Mouse (Mus musculus): ENCODE measurements at regions not wholly inside any gene's neighbourhood (a gene's known extent, or its start where the extent isn't known, plus 50 kb on each side); places are given as distances from the start of the nearest gene placed in this dataset.
A peak's percentile ranks its signal among the peaks of the same experiment; 100 is the strongest.
"Not testable (repeated sequence)": the region's sequence is repeated elsewhere in the genome, so short reads cannot be mapped to it uniquely, and the experiment has no call there.

DNA sequence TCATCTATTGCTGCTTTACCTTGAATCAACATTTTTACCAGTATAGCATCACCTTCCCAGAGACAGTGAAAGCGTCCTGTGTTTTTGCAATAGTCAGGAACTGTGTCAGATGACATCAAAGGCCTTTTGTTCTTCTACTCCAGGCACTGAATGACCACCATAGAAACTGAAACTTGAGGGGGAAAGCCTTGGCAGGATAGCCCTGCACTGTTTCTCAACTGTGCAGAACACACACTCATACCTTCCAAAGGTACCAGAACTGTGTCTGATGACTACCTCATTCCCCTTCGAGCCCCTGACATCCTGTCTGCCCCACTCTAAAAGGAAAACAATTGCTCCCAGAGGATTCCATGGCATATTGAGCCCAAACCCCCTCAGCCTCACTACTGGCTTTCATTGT, 134.3 kb downstream of the Tomm20 start:
- DNase-seq (ENCODE audit: low spot score in 2 of 2) = not testable (repeated sequence)

DNA sequence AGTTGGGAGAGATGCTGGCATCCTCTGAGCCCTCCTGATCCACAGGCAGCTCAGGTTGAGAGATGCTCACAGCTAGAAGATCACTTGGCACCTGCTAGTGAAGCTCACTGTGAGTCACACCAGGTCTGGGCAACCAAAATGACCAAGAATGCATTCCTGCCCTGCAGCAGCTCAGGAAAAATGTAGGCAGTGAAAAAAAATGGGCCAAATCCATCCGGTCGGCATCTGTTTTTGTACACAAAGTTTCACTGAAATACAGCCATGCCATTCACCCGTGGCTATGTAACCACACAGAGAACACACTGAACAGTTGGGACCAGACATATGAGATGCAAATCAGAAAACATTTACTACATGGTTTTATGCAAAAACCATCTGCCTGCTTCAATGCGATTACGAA, 135.1 kb downstream of the Tomm20 start:
- no peak for DNase-seq (ENCODE audit: low spot score in 2 of 2)

DNA sequence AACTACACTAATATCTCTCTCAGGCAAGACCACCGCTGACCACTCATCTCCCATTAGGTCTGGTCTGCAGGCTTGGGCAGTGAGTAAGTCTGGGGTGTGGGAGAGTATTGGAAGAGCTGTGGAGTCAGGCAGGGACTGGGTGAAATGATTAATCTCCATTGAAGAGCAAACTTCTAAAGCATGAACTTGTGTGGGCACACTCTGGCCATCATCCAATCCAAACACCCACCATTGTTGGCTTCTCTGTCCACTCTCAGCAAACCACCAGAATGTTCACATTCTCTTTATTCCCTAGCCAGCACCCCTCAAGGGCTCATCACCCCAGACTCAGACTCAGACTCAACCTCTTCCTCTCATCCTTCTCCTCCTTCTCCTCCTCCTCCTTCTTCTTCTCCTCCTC, 136.3 kb downstream of the Tomm20 start:
- DNase-seq (ENCODE audit: low spot score in 2 of 2) = no peak

DNA sequence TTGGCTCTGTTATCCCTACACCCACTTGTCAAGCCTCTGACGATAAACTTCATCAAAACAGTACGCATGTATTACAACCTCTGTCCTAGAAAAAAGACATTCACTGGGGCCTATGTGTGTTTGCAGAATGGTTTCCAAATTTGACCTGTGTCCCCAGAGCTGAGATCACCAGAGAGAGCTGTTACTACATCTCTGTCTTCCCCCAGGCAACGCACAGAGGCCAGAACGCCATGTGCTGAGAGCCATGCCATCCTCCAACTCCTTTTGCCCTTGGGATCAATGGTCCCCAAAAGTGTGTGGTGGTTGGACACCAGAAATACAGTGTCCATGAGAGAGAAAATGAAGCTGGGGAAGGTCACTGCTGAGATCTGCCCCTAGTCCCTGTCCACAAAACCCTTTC, 137.1 kb downstream of the Tomm20 start:
- no peak for DNase-seq (ENCODE audit: low spot score in 2 of 2)

DNA sequence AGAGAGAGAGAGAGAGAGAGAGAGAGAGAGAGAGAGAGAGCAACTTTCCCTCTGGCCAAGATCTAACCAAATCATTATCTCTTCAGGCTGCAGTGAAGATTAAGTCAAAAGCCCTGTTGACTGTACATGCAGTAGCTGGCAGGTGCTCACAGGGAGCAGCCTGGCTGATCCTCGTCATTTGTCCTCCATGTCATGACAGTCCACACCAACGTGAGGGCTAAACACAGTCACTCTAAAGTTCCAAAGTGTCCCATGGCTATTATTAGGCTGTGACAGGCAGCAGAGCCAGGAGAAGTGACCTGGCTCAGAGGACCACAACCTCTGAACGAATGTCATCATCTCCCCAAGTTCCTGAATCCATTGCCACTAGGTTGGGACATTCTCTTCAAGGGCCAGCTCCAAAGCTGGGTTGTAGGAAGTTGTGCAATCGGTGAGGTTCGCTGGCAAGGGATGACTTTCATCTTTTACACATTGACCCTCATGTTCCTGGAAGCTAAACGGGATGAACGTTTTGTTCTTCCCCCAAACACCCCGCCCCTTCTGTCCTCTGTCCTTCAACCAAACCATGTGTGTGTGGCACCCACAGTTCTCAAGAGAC, 138.4 kb downstream of the Tomm20 start:
- DNase-seq (ENCODE audit: low spot score in 2 of 2) = no peak

DNA sequence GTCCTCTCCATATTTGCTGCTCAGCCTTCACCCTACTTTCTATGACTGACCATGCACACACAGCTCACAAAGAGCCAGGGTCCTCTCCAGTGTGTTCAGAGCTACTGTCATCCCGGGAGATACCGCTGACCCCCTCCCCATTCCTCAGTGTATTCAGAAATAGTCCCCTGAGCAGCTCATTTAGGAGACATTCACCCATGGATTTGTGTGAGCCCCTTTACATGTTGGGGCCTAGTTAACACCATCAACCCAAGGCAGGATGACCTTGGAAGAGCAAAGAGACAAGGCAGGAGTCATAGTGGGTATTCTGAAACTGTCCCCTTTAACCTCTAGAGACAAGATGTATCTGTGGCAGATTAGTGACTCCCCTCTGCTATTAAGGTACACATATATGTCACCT, 139.1 kb downstream of the Tomm20 start:
- DNase-seq (ENCODE audit: low spot score in 2 of 2) = no peak

DNA sequence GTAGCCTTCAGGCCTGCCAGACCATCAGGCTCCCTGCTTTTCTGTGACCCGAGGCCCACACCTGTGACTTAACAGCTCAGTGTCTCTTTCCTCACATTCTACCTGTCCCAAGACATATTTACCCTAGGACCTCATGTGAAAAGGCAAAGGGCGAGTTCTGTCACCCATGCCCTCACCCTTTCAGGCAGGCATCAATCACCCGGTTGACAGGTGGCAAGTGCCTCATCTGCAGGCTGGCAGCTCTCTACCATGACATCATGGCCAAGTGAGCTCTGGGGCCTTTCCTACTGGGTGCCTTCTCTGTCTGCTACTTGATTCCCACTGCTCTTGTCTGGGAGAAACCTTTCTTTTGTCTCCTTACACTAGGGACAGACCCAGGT, 139.5 kb downstream of the Tomm20 start:
- DNase-seq (ENCODE audit: low spot score in 2 of 2) = no peak

DNA sequence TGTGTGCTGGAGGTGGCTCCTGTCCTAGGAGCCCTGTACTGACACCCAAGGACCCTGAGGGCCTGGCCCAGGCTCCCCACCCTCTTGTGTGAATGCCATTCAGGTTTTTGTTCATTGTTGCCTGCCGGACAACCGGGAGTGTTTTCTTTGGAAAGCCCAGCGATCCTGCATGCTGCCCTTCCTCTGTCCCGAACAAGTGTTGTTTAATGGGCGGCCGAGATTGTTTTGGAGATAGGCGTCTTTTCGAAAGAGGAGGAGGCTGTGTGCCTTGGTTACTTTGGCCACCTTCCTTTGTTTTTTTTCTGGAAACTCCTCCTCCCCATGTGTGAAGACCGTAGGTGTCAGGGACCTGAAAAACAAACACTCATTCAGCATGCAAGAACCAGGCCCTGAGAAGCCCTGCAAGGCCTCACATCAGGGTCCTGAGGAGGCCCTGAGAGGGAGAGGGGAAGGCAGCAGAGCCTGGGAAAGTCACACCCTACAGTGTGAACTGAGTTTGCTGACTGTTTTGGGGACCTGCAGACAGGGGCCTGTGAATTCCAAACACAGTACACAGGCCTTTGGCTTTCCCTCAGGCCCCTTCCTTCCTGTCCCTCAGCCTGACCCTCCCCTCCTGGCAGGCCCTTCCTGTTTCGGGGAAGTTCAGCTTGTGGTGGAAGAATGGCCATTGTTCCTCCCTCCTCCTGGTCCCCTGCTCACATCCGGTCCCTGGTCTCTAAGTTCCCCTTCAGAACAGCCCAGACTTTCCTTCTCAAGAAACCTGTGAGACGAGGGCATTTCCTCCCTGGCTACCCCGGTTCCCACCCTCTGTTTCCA, 140.1 kb downstream of the Tomm20 start:
- DNase-seq (ENCODE audit: low spot score in 2 of 2) = no peak

DNA sequence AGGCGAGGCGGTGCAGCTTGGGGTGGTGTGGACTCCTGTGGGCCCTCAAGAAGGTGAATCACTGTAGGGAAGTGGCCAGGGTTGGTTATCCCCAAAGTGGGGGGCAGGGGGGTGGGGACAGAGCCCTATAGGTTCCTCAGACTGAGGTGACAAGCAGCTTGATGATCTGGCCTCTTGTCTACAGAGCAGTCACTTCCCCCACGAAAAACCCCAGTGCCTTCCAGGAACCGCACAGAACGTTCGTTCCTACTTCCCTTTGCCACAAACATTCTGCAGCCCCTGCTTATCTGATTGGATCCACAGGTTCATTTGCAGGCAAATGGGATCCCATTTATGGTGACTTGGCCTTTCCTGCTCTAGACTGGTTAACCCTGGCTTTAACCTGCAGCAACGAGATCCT, 141.5 kb downstream of the Tomm20 start:
- DNase-seq (ENCODE audit: low spot score in 2 of 2) = no peak

DNA sequence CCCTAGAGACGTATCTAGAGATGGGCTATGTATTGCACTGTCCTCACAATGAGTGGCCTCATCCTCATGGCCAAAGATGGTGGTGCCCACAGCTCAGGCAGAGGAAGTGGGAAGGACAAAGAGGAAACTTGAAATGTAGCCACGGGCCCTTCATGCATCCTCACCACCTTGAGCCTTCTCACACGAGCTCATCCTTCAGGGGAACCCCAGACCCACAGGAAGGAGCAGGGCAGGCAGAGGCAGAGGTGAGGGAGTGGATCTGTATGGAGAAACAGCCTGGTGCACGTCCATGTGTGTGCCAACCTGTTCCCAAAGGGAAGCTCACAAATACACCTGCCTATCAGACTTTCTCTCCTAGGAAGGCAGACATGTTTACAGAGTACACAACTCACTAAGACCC, 143.0 kb downstream of the Tomm20 start:
- DNase-seq (ENCODE audit: low spot score in 2 of 2) = no peak

DNA sequence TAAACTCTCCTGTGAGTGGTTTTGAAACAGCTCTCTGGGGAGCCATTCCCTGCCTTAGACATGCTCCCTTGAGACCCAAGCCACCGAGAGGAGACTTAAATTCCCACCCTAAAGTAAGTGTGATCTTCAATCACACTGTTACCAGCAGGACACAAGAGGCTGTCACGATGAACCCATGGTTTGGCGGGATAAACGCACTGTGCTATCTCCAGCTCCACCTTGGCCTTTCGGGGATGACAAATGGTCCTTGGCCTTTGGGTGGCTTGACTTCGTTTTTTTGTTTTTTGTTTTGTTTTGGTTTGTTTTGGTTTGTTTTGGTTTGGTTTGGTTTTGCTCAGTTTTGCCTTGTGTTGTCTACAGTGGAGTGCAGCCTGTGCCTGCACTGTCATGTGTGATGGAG, 144.7 kb downstream of the Tomm20 start:
- no peak for DNase-seq (ENCODE audit: low spot score in 2 of 2)

DNA sequence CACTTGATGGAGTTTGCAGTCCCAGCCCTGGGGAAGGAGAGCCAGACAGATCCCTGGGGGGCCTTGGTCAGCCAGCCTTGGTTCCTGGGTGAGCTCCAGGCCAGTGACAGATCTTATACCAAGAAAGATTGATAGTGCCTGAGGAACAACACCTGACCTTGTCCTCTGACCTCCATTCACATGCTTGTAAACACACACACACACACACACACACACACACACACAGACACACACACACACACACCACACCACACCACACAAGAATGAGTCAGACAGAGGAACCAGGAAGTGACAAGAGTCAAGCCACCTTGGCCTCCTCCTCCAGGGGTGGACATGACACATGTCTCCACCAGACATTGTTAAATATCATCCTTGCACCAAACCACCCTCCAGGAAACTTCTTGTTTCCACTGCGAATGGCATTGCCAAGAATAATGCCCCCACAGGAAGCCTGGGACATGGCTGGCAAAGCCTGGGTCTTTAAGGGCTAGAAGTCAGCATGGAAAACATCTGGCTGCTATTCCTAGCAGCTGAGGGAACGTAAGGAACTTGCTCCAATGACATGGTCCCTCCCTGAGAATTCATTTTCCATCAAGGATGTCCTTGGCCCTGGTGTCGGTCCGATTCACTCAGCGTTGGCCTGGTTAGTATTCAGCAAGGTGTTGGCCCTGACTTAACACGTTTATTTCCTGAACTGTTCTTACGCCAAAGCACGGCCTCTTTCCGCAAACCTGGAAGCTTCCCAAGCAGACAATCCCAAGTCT, 147.9 kb downstream of the Tomm20 start:
- DNase-seq (ENCODE audit: low spot score in 2 of 2) = no peak

DNA sequence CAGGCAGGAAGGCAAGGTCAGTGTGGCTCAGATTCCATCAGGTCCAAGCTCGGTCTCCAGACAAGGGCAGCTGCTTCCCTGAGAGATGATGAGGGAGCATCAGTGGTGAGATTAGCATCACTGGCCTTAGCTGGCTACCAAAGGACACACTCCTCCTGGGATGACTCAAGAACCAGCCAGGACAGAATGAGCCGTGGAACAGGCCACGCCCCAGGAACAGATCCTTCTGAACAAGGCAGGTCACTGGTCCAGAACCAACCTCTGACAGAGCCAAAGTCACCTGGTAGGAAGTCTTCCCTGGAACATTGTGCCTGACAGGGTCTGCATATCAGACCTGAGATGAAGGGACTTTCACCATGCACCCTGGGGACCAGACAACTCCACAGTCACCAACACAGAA, 152.0 kb downstream of the Tomm20 start:
- no peak for DNase-seq (ENCODE audit: low spot score in 2 of 2)

DNA sequence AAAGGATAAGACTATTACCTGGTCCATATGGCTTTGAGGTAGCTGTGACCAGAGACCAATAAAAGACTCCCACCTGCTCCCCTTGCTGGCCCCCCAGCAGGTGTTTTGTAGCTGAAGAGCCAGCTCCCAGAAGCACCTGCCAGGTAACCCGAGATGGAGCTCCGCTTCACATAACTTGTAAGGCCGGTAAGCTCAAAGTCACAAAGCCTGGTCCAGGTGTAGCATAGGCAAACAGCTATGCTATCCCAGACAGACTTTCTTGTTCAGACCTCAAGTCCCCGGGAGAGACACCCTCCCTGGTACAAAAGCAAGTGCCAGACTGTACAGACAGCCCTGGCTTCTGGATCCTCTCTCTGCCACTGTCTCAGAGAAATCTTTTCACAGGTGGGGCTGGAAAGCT, 154.6 kb downstream of the Tomm20 start:
- no peak for DNase-seq (ENCODE audit: low spot score in 2 of 2)

DNA sequence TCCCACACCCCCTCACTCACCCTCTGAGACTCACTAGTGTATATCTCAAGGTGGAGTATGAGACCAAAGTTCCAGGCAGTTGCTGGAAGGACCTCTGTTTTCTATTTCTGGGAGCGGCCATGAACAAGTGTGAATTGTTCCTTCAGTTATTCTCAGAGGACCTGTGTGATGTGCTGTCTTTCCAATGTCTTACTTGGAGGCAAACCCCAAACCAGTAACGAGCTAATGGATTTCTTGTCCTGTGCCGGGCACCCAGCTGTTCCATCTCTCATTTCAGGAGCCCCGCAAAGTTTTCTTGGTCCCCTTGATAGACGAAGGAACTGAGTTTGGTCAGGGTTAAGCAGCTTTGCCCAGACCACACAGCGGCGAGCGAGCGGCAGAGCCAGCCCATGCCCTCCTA, 155.4 kb downstream of the Tomm20 start:
- no peak for DNase-seq (ENCODE audit: low spot score in 2 of 2)

DNA sequence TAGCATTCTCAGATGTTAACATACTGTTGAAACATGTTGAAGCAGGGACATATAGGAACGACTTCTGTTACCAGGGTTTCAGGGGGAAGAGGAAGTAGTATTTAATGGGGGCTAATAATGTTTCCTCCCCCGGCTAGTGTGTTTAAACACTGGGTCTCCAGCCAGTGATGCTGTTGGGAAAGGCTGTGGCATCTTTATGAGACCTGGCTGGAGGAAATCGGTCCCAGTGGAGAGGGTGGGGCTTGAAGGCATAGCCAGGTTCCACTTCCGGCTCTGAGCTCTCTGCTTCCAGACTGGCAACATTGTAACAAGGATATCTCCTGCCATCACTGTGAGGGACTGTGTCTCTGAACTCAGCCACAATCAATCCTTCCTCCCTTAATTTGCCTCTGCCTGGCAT, 156.6 kb downstream of the Tomm20 start:
- no peak for DNase-seq (ENCODE audit: low spot score in 2 of 2)

DNA sequence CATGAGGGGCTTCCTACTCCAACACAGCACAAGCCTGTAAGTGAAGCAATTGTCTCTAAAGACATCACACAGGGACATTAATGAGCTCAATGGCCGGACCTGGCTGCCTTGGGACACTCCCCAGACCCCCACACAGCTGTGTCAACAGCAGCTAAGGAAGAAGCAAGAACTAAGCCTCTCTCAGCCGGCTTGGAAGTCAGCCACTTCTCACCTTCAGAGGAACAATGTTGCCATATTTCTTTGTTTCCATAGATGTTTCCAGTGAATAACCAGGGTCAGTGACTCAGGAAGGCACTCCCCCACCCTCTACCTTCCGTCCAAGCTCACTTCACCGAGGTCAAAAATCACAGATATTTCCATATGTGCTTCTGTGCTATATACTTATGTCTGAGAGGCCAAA, 157.0 kb downstream of the Tomm20 start:
- no peak for DNase-seq (ENCODE audit: low spot score in 2 of 2)

DNA sequence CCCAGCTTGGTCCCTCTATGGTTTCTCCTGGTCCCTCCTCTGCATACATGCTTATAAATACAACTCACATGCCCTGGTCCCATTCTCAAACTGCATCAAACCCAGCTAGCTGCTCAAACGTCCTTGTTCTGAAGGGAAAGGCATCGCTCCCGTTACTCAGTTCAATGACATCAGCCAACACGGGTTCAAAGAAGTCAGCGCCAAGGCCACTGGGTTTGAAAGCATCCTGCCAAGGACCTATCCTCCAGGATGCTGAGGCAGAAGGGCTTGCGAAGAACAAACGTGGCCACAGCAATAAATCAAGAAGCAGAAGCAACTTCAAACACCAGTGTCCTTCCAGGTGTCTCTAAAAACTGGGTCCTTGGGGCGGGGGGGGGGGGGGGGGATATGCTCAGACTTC, 158.2 kb downstream of the Tomm20 start:
- DNase-seq (ENCODE audit: low spot score in 2 of 2) = peak in 1 of 2 experiments; percentile 62

DNA sequence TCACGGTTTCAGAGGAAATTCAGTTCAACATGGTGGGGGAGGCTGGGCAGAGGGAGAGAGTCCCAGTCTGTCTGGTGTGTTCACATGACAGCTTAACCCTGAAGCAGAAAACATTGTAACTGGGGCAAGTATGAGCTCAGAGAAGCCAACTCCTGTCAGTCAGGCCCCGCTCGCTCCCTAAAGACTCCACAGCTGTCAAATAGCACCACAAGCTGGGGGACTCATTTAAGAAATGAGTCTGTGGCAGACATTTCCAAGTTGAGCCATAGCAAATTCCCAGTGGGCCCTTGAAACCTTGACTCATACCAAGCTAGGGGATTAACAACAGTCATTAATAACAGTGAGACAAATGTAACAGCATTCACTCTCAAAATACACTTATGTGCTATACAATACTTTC, 160.4 kb downstream of the Tomm20 start:
- no peak for DNase-seq (ENCODE audit: low spot score in 2 of 2)

DNA sequence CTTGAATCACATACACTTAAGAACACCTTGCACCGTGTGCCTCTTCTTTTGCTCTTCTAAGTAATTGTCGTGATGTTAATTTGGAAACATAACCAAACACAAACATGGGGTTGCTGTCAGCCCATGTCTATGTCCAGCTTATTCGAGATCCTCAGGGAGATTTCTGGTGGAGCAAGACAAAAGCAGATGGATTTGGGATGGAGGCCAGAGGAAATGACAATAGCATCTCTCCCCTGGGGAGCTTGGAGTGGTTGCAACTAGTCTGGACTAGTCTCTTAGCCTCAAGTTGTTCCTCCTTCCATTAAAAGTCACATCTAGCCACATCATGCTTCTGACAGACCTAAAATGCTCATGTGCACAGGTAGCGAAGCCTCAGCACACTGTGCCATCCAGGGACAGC, 161.0 kb downstream of the Tomm20 start:
- DNase-seq (ENCODE audit: low spot score in 2 of 2) = no peak

DNA sequence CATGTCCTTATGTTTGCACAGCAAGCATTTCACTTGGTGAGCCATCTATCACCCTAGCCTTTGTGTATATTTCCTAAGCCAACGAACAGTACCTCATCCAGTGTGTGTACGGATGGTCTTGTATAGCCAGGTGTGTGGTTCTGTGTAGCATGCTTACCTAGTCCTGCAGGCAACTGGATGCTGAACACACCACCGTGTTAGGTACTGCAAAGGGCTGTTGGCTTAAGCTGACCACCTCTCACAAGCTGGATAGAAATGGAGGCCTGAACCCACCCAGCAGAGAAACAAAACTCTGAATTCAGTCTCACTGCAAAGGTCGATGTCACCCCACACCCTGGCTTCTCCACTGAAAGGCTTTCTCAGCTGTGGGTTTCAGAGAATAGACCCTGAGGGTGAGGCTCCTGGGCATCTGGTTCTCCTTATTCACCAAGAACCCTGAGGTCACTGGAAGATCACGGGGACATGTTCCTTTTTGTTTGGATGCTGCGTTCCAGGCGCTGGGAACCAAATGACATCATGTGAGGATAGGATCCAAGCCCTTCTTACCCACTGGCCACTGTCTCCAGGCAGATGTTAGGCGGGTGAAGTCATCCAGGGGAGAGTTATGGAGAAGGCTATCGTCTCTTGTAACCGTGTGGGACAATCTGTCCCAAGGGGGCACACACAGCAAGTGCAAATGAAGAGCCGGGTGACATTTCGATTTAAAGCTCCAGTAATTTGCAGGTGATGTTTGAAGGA, 161.8 kb downstream of the Tomm20 start:
- DNase-seq (ENCODE audit: low spot score in 2 of 2) = no peak

DNA sequence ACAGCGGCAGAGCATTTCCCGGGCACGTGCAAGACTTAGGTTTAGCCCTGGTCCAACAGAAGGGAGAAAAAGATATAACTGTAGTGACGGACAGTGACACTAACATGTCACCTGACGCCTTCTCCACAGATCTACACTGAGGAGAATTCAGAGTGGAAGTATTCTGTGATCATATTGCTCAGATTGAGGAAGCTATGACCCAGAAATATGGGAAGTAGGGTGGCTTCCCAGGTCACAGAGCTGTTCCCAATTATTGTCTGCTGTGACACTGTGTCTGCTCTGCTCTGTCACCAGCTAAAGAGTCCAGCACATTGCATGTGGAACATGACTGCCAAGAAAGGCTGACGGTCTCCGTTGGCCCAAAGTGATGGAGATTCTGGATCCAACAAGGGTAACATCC, 167.0 kb downstream of the Tomm20 start:
- DNase-seq (ENCODE audit: low spot score in 2 of 2) = no peak

Data from adrenal gland, adult 18-20 months (tissue).